Mouse (Mus musculus) urinary bladder, adult 18-20 months (tissue): ENCODE results near the gene Gm7879.
"Not testable (repeated sequence)": the region's sequence is repeated elsewhere in the genome, so short reads cannot be mapped to it uniquely, and the experiment has no call there.

Experiments
- DNase-seq, 2 experiments: peaks; one replicate each; pipeline ENCODE4 v3.0.0; 2022; ENCODE audit warnings: low spot score in 2 of 2, mixed read lengths in 2 of 2

The Gm7879 gene

GRCm38 (mm10) chr5:43912844-43913243 is at the start of gene Gm7879:
Gm7879 (plus strand) TSS chr5:43913144.
- not testable (repeated sequence) for DNase-seq

DNA sequence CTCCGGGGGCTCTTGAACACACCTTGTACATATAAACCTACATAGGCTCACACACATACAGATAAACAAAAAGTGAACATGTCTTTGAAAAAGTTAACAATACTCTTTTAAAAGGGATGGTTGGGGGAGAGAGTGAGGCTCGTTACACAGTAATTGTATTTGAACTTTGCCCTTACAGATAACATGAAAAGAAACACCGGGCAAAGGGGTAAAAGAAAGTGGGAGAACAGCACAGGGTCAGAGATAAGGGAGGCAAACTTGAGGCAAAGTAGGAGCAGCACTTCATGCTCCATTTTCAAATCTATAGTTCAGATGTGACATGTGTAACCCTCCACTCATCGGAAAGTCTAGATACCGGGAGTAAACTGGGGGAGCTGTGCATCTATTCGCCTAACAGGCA is 49.3 kb upstream of the Gm7879 start:
- DNase-seq = no peak

DNA sequence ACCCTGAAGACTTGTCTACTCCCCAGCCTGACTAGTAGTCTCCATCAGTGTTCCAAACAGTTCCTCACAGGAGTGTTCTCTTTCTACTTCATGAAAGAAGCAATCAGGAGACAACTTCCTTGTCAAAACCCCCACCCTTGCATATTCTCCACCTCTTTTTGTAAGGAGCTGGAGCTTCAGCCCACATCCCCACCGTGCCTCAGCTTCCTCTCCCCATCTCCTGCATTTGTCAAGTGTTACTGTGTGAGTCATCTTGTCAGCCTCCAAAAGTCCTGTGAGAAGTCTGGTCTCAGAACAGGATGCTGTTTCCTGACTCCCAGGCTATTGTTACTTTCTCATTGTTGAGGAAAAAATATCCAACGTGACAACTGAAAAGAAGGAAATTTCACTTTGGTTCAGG is 47.6 kb upstream of the Gm7879 start:
- DNase-seq = no peak

- no peak for DNase-seq
Measured at GRCm38 (mm10) chr5:43868253-43868652, 44.7 kb upstream of the Gm7879 start, which contains the start of gene Cd38. Cd38 (plus strand) TSS chr5:43868553.

GRCm38 (mm10) chr5:43868711-43869600 is 44.0 kb upstream of the Gm7879 start:
- DNase-seq = peak; percentile 4 to 16

GRCm38 (mm10) chr5:43871845-43872244 is 41.1 kb upstream of the Gm7879 start:
- DNase-seq = no peak

DNA sequence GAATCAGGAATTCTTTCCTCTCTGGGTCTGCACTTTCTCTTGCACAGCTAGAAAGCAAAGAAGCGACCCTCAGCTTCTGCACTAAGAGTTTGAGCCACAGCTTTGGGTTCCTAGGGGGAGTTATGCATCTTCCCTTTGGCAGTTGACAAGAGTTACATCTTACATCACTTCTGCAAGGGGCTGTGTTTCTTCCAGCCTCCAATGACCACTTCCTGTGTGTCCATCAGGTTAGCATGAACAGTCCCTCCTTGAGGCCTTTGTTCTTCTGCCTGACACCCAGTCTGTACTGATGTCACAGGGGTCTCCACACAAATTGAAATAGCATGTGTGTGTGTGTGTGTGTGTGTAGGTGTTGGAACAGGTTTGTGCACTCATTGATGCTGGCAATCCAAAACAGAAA is 40.3 kb upstream of the Gm7879 start:
- no peak for DNase-seq

- no peak for DNase-seq
Measured at GRCm38 (mm10) chr5:43882034-43882433, 30.9 kb upstream of the Gm7879 start.

- no peak for DNase-seq
Measured at GRCm38 (mm10) chr5:43885060-43885820, 27.7 kb upstream of the Gm7879 start.

- no peak for DNase-seq
Measured at GRCm38 (mm10) chr5:43892386-43892785, 20.6 kb upstream of the Gm7879 start.

DNA sequence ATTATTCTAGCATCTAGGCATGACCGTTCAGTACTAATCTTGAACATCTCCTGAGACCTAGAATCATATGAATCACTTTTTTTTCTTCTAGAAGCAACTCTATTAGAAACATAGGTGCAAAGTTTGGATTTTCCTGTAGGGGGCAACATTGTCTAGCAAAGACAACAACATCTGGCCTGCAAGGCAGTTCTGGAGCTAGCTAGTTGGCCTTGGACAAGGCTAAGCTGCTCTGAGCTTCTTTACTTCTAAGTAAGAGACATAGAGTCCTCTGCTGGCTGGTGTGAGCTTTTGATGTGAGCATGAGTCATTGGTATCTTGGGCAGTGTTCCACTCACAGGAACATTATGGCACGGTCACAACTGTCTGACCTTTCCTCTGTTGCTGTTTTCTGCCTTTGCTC is 18.8 kb upstream of the Gm7879 start:
- DNase-seq = no peak

DNA sequence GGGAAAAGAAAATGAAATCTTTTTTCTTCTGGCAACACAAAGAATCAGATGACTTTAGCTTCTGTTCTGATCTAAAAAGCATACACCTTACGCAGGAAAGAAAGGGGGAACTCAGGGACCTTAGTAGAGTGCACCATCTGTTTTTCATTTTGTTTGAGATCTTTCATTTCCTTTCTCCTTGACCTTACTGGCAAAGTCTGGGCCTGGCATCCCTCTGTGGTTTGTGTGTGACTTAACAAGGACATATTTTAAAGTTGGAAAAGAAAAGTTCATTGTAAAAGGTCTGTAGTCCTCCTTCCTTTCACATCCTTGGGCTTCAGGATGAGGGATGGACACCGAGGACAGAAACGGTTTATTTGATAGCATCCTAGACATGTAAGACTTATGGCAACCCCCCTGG is 17.0 kb upstream of the Gm7879 start:
- DNase-seq = no peak

GRCm38 (mm10) chr5:43904685-43905084 is 8.3 kb upstream of the Gm7879 start:
- DNase-seq = no peak

GRCm38 (mm10) chr5:43909213-43909612 is 3.7 kb upstream of the Gm7879 start:
- DNase-seq = no peak

DNA sequence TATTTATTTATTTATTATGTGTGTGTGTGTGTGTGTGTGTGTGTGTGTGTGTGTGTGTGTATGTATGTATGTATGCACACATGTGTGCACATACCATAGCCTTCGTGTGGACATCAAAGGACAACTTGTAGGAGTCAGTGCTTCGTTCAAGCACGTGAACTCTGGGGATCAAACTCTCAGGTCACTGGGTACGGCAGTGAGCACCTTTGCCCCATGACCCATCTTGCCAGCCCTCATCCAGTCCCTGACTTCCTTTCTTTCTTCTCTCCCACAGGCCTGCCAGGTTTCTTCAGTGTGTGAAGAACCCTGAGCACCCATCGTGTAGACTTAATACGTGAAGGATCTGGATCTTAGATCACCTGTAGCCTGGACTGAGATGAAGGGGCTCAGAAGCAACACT is 2.9 kb upstream of the Gm7879 start:
- no peak for DNase-seq

- DNase-seq = no peak
Measured at GRCm38 (mm10) chr5:43915261-43915886, 2.4 kb downstream of the Gm7879 start.

DNA sequence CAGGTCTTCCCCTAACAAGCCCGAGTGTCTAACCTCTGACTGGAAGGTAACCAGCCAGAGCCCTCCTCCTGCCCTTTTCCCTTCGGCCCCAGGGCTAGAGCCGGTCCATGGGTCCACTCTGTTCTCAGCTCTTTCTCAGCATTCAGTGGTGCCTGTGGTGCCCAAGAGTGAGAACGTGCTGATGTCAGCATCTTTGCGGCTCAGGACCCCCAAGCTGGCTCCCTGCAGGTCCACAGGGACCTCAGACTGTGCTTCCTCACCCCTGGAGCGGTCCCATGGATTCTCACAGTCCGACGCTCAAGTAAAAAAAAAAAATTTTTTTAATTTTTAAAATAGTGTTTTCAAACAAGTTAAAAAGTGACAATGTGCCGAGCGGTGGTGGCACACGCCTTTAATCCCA is 8.9 kb downstream of the Gm7879 start:
- DNase-seq = no peak

DNA sequence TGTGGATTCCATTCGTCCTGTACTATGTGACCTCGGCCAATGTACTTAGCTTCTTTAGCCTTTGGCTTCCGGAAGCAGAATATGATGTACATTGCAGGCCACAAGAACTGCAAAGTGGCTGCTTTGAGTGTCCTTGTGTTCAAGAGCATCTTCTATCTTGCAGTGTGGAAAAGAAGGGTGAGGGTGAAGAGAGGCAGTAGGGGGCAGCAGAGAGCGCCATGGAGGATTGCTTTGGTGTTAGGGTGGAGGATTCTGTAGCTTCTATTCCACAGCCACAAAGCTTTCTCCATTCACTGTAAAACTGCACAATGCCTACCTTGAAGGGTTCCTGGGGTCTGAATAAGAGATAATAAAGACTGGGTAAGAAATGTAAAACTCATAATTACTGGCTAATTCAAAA is 11.0 kb downstream of the Gm7879 start:
- DNase-seq = peak; percentile 27 to 43

GRCm38 (mm10) chr5:43927729-43928128 is 14.8 kb downstream of the Gm7879 start:
- no peak for DNase-seq

- DNase-seq = no peak
Measured at GRCm38 (mm10) chr5:43933269-43933668, 20.3 kb downstream of the Gm7879 start.

DNA sequence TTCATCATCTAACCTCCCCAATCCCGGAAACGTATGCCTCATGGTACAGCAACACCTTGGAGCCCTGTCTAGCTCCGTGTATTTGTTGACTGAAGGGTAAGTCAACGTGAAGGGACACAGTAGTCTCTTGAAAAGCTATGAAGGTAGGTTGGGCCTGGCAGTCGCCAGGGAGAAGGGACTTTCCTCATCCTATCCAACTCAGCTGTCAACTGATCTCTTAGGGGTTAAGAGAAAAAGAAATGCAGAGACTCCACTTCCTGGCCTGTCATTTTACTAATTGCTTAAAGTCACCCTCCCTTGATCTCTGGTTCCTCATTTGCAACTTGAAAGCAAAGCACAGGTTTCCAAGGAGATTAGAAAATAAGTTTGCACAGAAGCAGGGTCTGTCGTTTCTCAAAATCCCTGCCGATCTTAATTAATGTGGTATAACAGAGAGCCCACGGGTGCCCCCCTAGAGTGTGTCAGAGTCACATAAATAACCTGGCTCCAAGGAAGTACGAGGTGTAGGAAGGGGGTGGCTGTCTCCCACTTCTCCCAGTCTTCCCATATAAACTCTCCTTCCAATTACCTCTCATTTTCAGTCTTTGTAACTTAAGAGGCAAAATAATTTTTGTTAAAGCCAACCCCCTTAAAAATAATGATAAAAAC is 34.5 kb downstream of the Gm7879 start:
- DNase-seq = no peak
